Mouse (Mus musculus): Measurements from ENCODE around the gene Vstm2l. TPM values are rescaled to one million over a fixed set of nuclear protein-coding genes. Genes with fewer than 3 reads are reported as not detected.

Vstm2l gene
- polyA plus RNA-seq, 1 experiment: not detected

- Histone ChIP-seq H3K9ac (ENCODE audit: low read depth, poor library complexity, severe bottlenecking) (no peak overlapping the region), H3K9me3 (replicated peaks; ENCODE audit: control insufficient read depth, insufficient read depth, low read length, poor library complexity, severe bottlenecking) (no peaks in the 10 kb centered on the region), H3K27ac (ENCODE audit: insufficient read depth, low read length) (no peak overlapping the region), H3K27me3 (ENCODE audit: control insufficient read depth, insufficient read depth, low read length, poor library complexity, severe bottlenecking) (no peaks in the 10 kb centered on the region), H3K36me3 (ENCODE audit: control insufficient read depth, insufficient read depth, low read length, poor library complexity, severe bottlenecking) (no peaks in the 10 kb centered on the region), H3K4me3 (ENCODE audit: low read depth, low read length) (no peak overlapping the region), H3K4me1 (ENCODE audit: control insufficient read depth, insufficient read depth, low read length) (peaks cover 4% of the 10 kb centered on the region)
- no peak for TF ChIP-seq POLR2A (IDR thresholded peaks at IDR 0.05; ENCODE audit: insufficient read depth, low read length)
Measured at GRCm38 (mm10) chr2:157975595-157975994, 61.1 kb downstream of the Vstm2l start.

GRCm38 (mm10) chr2:157979241-157979640, 64.8 kb downstream of the Vstm2l start:
- Histone ChIP-seq H3K36me3 (ENCODE audit: control insufficient read depth, insufficient read depth, low read length, poor library complexity, severe bottlenecking) (0 out of 2 replicates have a peak, but pooled peaks cover 5% of the 10 kb centered on the region), H3K4me3 (ENCODE audit: low read depth, low read length) (no peak overlapping the region), H3K9me3 (replicated peaks; ENCODE audit: control insufficient read depth, insufficient read depth, low read length, poor library complexity, severe bottlenecking) (no peaks in the 10 kb centered on the region), H3K27ac (ENCODE audit: insufficient read depth, low read length) (no peak overlapping the region), H3K4me1 (ENCODE audit: control insufficient read depth, insufficient read depth, low read length) (peaks cover 4% of the 10 kb centered on the region), H3K27me3 (ENCODE audit: control insufficient read depth, insufficient read depth, low read length, poor library complexity, severe bottlenecking) (no peaks in the 10 kb centered on the region), H3K9ac (ENCODE audit: low read depth, poor library complexity, severe bottlenecking) (no peak overlapping the region)
- TF ChIP-seq CTCF (IDR thresholded peaks at IDR 0.05; ENCODE audit: low read depth, low read length): no peak
- TF ChIP-seq POLR2A (IDR thresholded peaks at IDR 0.05; ENCODE audit: insufficient read depth, low read length): no peak
- no peak for TF ChIP-seq EP300 (IDR thresholded peaks at IDR 0.05; ENCODE audit: insufficient read depth, low read depth, low read length)

GRCm38 (mm10) chr2:157982727-157983126, 68.3 kb downstream of the Vstm2l start:
- Histone ChIP-seq H3K4me1 (ENCODE audit: control insufficient read depth, insufficient read depth, low read length) (no peaks in the 10 kb centered on the region), H3K9ac (ENCODE audit: low read depth, poor library complexity, severe bottlenecking) (no peak overlapping the region), H3K9me3 (replicated peaks; ENCODE audit: control insufficient read depth, insufficient read depth, low read length, poor library complexity, severe bottlenecking) (no peaks in the 10 kb centered on the region), H3K36me3 (ENCODE audit: control insufficient read depth, insufficient read depth, low read length, poor library complexity, severe bottlenecking) (0 out of 2 replicates have a peak, but pooled peaks cover 5% of the 10 kb centered on the region), H3K27me3 (ENCODE audit: control insufficient read depth, insufficient read depth, low read length, poor library complexity, severe bottlenecking) (no peaks in the 10 kb centered on the region), H3K4me3 (ENCODE audit: low read depth, low read length) (no peak overlapping the region), H3K27ac (ENCODE audit: insufficient read depth, low read length) (no peak overlapping the region)
- TF ChIP-seq CTCF (IDR thresholded peaks at IDR 0.05; ENCODE audit: low read depth, low read length) (no peak), EP300 (IDR thresholded peaks at IDR 0.05; ENCODE audit: insufficient read depth, low read depth, low read length) (no peak), POLR2A (IDR thresholded peaks at IDR 0.05; ENCODE audit: insufficient read depth, low read length) (no peak)

- no peak for TF ChIP-seq CTCF (IDR thresholded peaks at IDR 0.05; ENCODE audit: low read depth, low read length)
- Histone ChIP-seq H3K9ac (ENCODE audit: low read depth, poor library complexity, severe bottlenecking) (no peak overlapping the region), H3K4me1 (ENCODE audit: control insufficient read depth, insufficient read depth, low read length) (no peaks in the 10 kb centered on the region), H3K4me3 (ENCODE audit: low read depth, low read length) (no peak overlapping the region), H3K36me3 (ENCODE audit: control insufficient read depth, insufficient read depth, low read length, poor library complexity, severe bottlenecking) (0 out of 2 replicates have a peak, but pooled peaks cover 5% of the 10 kb centered on the region), H3K27ac (ENCODE audit: insufficient read depth, low read length) (no peak overlapping the region), H3K27me3 (ENCODE audit: control insufficient read depth, insufficient read depth, low read length, poor library complexity, severe bottlenecking) (no peaks in the 10 kb centered on the region), H3K9me3 (replicated peaks; ENCODE audit: control insufficient read depth, insufficient read depth, low read length, poor library complexity, severe bottlenecking) (no peaks in the 10 kb centered on the region)
Measured at GRCm38 (mm10) chr2:157983276-157983675, 68.8 kb downstream of the Vstm2l start.

- H3K9ac ChIP-seq (ENCODE audit: low read depth, poor library complexity, severe bottlenecking): no peak overlapping the region
- H3K9me3 ChIP-seq (replicated peaks; ENCODE audit: control insufficient read depth, insufficient read depth, low read length, poor library complexity, severe bottlenecking): no peaks in the 10 kb centered on the region
- 0 out of 2 replicates have a peak, but pooled peaks cover 5% of the 10 kb centered on the region for H3K36me3 ChIP-seq (ENCODE audit: control insufficient read depth, insufficient read depth, low read length, poor library complexity, severe bottlenecking)
Measured at GRCm38 (mm10) chr2:157985611-157986010, 71.2 kb downstream of the Vstm2l start.

GRCm38 (mm10) chr2:157986235-157986634, 71.8 kb downstream of the Vstm2l start:
- no peaks in the 10 kb centered on the region for H3K4me1 ChIP-seq (ENCODE audit: control insufficient read depth, insufficient read depth, low read length)
- H3K27ac ChIP-seq (ENCODE audit: insufficient read depth, low read length): no peak overlapping the region
- H3K9ac ChIP-seq (ENCODE audit: low read depth, poor library complexity, severe bottlenecking): no peak overlapping the region
- H3K36me3 ChIP-seq (ENCODE audit: control insufficient read depth, insufficient read depth, low read length, poor library complexity, severe bottlenecking): 0 out of 2 replicates have a peak, but pooled peaks cover 5% of the 10 kb centered on the region
- TF ChIP-seq CTCF (IDR thresholded peaks at IDR 0.05; ENCODE audit: low read depth, low read length) (no peak), POLR2A (IDR thresholded peaks at IDR 0.05; ENCODE audit: insufficient read depth, low read length) (no peak)
- no peaks in the 10 kb centered on the region for H3K9me3 ChIP-seq (replicated peaks; ENCODE audit: control insufficient read depth, insufficient read depth, low read length, poor library complexity, severe bottlenecking)
- no peak overlapping the region for H3K4me3 ChIP-seq (ENCODE audit: low read depth, low read length)
- no peaks in the 10 kb centered on the region for H3K27me3 ChIP-seq (ENCODE audit: control insufficient read depth, insufficient read depth, low read length, poor library complexity, severe bottlenecking)

More at GRCm38 (mm10) chr2:157985611-157986010, 71.2 kb downstream of the Vstm2l start:
- no peaks in the 10 kb centered on the region for H3K4me1 ChIP-seq (ENCODE audit: control insufficient read depth, insufficient read depth, low read length)
- TF ChIP-seq POLR2A (IDR thresholded peaks at IDR 0.05; ENCODE audit: insufficient read depth, low read length): no peak
- TF ChIP-seq EP300 (IDR thresholded peaks at IDR 0.05; ENCODE audit: insufficient read depth, low read depth, low read length): no peak
- no peak for TF ChIP-seq CTCF (IDR thresholded peaks at IDR 0.05; ENCODE audit: low read depth, low read length)
- no peaks in the 10 kb centered on the region for H3K27me3 ChIP-seq (ENCODE audit: control insufficient read depth, insufficient read depth, low read length, poor library complexity, severe bottlenecking)
- no peak overlapping the region for H3K27ac ChIP-seq (ENCODE audit: insufficient read depth, low read length)
- no peak overlapping the region for H3K4me3 ChIP-seq (ENCODE audit: low read depth, low read length)

All from ES-Bruce4 (cell line).